Comparison of ENCODE assay signal across 8 mouse cellular contexts in genomic region chr15:79074446-79074845, GRCm38 (mm10). TPM values are rescaled to one million over a fixed set of nuclear protein-coding genes. Genes with fewer than 3 reads are reported as not detected.
DNase-seq lines count a peak whose midpoint lies in the region; ATAC-seq and TF ChIP-seq lines count a peak whose summit lies in the region.

No protein-coding gene starts in this region.

- peak overlapping the region; percentile 70 for H3K4me2 ChIP-seq in embryonic facial prominence, embryonic 14.5 days (ENCODE audit: low read depth, low read length)
- H3K4me2 ChIP-seq in intestine, embryonic 16.5 days (ENCODE audit: low read depth, low read length) = peak overlapping the region; percentile 69
- H3K4me2 ChIP-seq in neural tube, embryonic 12.5 days (replicated peaks) = peak overlapping the region; percentile 93

- no peak for DNase-seq in layer of hippocampus, adult 2 months (ENCODE audit: low spot score in 2 of 2)
- no peak for DNase-seq in layer of hippocampus, postnatal 14 days (ENCODE audit: low spot score in 2 of 2)
- no peak for DNase-seq in embryonic facial prominence, embryonic 14.5 days (ENCODE audit: low spot score)
- no peak for DNase-seq in left cerebral cortex, adult 18-20 months (ENCODE audit: low spot score in 2 of 2)
- DNase-seq in cerebellum, postnatal 25 days = no peak
- no peak for DNase-seq in cerebellum, adult 8-10 months

- peak overlapping the region; percentile 91 for H3K27ac ChIP-seq in layer of hippocampus, adult 2 months
- H3K27ac ChIP-seq in embryonic facial prominence, embryonic 14.5 days (replicated peaks; ENCODE audit: low read depth, low read length) = peak overlapping the region; percentile 78
- H3K27ac ChIP-seq in intestine, embryonic 16.5 days (ENCODE audit: low read length) = peak overlapping the region; percentile 92; the same call in 1 of the 2 replicates
- no peak overlapping the region for H3K27ac ChIP-seq in neural tube, embryonic 12.5 days

- ATAC-seq in embryonic facial prominence, embryonic 14.5 days (ENCODE audit: low read depth) = no peak
- no peak for ATAC-seq in intestine, embryonic 16.5 days
- no peak for ATAC-seq in neural tube, embryonic 12.5 days (ENCODE audit: low FRiP score, low read depth)

- H3K4me3 ChIP-seq in layer of hippocampus, adult 2 months = peak overlapping the region; percentile 86
- H3K4me3 ChIP-seq in embryonic facial prominence, embryonic 14.5 days (ENCODE audit: low read depth, low read length) = peak overlapping the region; percentile 76
- H3K4me3 ChIP-seq in intestine, embryonic 16.5 days (ENCODE audit: low read length) = peak overlapping the region; percentile 92
- H3K4me3 ChIP-seq in neural tube, embryonic 12.5 days = peak overlapping the region; percentile 90

- H3K4me1 ChIP-seq in embryonic facial prominence, embryonic 14.5 days (ENCODE audit: control insufficient read depth, insufficient read depth, low read length) = peaks cover 10% of the 10 kb centered on the region
- peaks cover 14% of the 10 kb centered on the region for H3K4me1 ChIP-seq in intestine, embryonic 16.5 days (ENCODE audit: control insufficient read depth, insufficient read depth, low read length)
- peaks cover 12% of the 10 kb centered on the region for H3K4me1 ChIP-seq in neural tube, embryonic 12.5 days

- peaks cover 33% of the 10 kb centered on the region for H3K36me3 ChIP-seq in embryonic facial prominence, embryonic 14.5 days (ENCODE audit: control insufficient read depth, insufficient read depth, low read length)
- peaks cover 6% of the 10 kb centered on the region for H3K36me3 ChIP-seq in intestine, embryonic 16.5 days (ENCODE audit: control insufficient read depth, insufficient read depth, low read length)
- H3K36me3 ChIP-seq in neural tube, embryonic 12.5 days = peaks cover 31% of the 10 kb centered on the region

- H3K9ac ChIP-seq in embryonic facial prominence, embryonic 14.5 days (ENCODE audit: low read depth, low read length) = peak overlapping the region; percentile 82
- peak overlapping the region; percentile 71 for H3K9ac ChIP-seq in intestine, embryonic 16.5 days (ENCODE audit: low read depth, low read length)
- peak overlapping the region; percentile 80; the same call in 1 of the 2 replicates for H3K9ac ChIP-seq in neural tube, embryonic 12.5 days

- H3K9me3 ChIP-seq in embryonic facial prominence, embryonic 14.5 days (ENCODE audit: control insufficient read depth, low read length) = no peaks in the 10 kb centered on the region
- no peaks in the 10 kb centered on the region for H3K9me3 ChIP-seq in intestine, embryonic 16.5 days (ENCODE audit: control insufficient read depth, low read length)
- no peaks in the 10 kb centered on the region for H3K9me3 ChIP-seq in neural tube, embryonic 12.5 days

- no peak for TF ChIP-seq CTCF in layer of hippocampus, adult 2 months (conservative IDR thresholded peaks at IDR 0.05)

- no peaks in the 10 kb centered on the region for H3K27me3 ChIP-seq in embryonic facial prominence, embryonic 14.5 days (replicated peaks; ENCODE audit: control insufficient read depth, insufficient read depth, low read length)
- no peaks in the 10 kb centered on the region for H3K27me3 ChIP-seq in intestine, embryonic 16.5 days (replicated peaks; ENCODE audit: control insufficient read depth, insufficient read depth, low read length)
- H3K27me3 ChIP-seq in neural tube, embryonic 12.5 days (replicated peaks) = no peaks in the 10 kb centered on the region

- WGBS in embryonic facial prominence, embryonic 14.5 days = 37% methylated on average over 10 of the region's 10 CpGs
- 34% methylated on average over 10 of the region's 10 CpGs for WGBS in intestine, embryonic 16.5 days
- WGBS in neural tube, embryonic 12.5 days = 42% methylated on average over 10 of the region's 10 CpGs

RNA-seq across cellular contexts. Expression of gene Eif3l, which starts 0.5 kb away (rescaled TPM):
- 10 to 100 TPM; 68.9 to 69.5 TPM for total RNA-seq in layer of hippocampus, adult 2 months (2021)
- 10 to 100 TPM; 82.2 to 83.1 TPM for total RNA-seq in layer of hippocampus, postnatal 14 days (2021)
- 197 and 220 TPM in 2 replicates for polyA plus RNA-seq in embryonic facial prominence, embryonic 14.5 days (2014; fragmentation: Nextera tagmentation; extraction: Ambion mirVana)
- 221 and 238 TPM in 2 replicates for polyA plus RNA-seq in intestine, embryonic 16.5 days (2015; fragmentation: Nextera tagmentation; extraction: Ambion mirVana)
- 197 and 205 TPM in 2 replicates for polyA plus RNA-seq in neural tube, embryonic 12.5 days (2016; fragmentation: Nextera tagmentation; extraction: Ambion mirVana)
- 10 to 100 TPM; 66.5 to 68.2 TPM for total RNA-seq in left cerebral cortex, adult 18-20 months (2021)

RNA-seq across cellular contexts. Expression of gene Ankrd54, which starts 11.8 kb away (rescaled TPM):
- 10 to 100 TPM; 17.4 to 19.5 TPM for total RNA-seq in layer of hippocampus, adult 2 months (2021)
- 10 to 100 TPM; 18.9 to 19.0 TPM for total RNA-seq in layer of hippocampus, postnatal 14 days (2021)
- polyA plus RNA-seq in embryonic facial prominence, embryonic 14.5 days (2014; fragmentation: Nextera tagmentation; extraction: Ambion mirVana) = 42.6 and 43.6 TPM in 2 replicates
- polyA plus RNA-seq in intestine, embryonic 16.5 days (2015; fragmentation: Nextera tagmentation; extraction: Ambion mirVana) = 56.4 and 57.5 TPM in 2 replicates
- 62.5 and 64.2 TPM in 2 replicates for polyA plus RNA-seq in neural tube, embryonic 12.5 days (2016; fragmentation: Nextera tagmentation; extraction: Ambion mirVana)
- total RNA-seq in left cerebral cortex, adult 18-20 months (2021) = 10 to 100 TPM; 17.8 to 24.9 TPM

RNA-seq across cellular contexts. Expression of gene Galr3, which starts 32.8 kb away (rescaled TPM):
- under 1 TPM in 1 of 2 experiments, not detected in 1; 0.39 TPM for total RNA-seq in layer of hippocampus, adult 2 months (2021)
- under 1 TPM in 1 of 2 experiments, not detected in 1; 0.72 TPM for total RNA-seq in layer of hippocampus, postnatal 14 days (2021)
- not detected in 2 replicates for polyA plus RNA-seq in embryonic facial prominence, embryonic 14.5 days (2014; fragmentation: Nextera tagmentation; extraction: Ambion mirVana)
- 1.8 and 2.3 TPM in 2 replicates for polyA plus RNA-seq in intestine, embryonic 16.5 days (2015; fragmentation: Nextera tagmentation; extraction: Ambion mirVana)
- not detected in 2 replicates for polyA plus RNA-seq in neural tube, embryonic 12.5 days (2016; fragmentation: Nextera tagmentation; extraction: Ambion mirVana)
- under 1 TPM; 0.82 to 0.98 TPM for total RNA-seq in left cerebral cortex, adult 18-20 months (2021)

RNA-seq across cellular contexts. Expression of gene Micall1, which starts 34.3 kb away (rescaled TPM):
- 10 to 100 TPM; 31.4 to 35.3 TPM for total RNA-seq in layer of hippocampus, adult 2 months (2021)
- total RNA-seq in layer of hippocampus, postnatal 14 days (2021) = 10 to 100 TPM; 36.5 to 39.3 TPM
- 10.5 and 10.8 TPM in 2 replicates for polyA plus RNA-seq in embryonic facial prominence, embryonic 14.5 days (2014; fragmentation: Nextera tagmentation; extraction: Ambion mirVana)
- polyA plus RNA-seq in intestine, embryonic 16.5 days (2015; fragmentation: Nextera tagmentation; extraction: Ambion mirVana) = 5.2 and 6.3 TPM in 2 replicates
- 12.0 and 12.5 TPM in 2 replicates for polyA plus RNA-seq in neural tube, embryonic 12.5 days (2016; fragmentation: Nextera tagmentation; extraction: Ambion mirVana)
- 10 to 100 TPM; 22.2 to 26.8 TPM for total RNA-seq in left cerebral cortex, adult 18-20 months (2021)

RNA-seq across cellular contexts. Expression of gene H1f0, which starts 46.2 kb away (rescaled TPM):
- 10 to 100 TPM; 86.3 to 89.0 TPM for total RNA-seq in layer of hippocampus, adult 2 months (2021)
- 10 to 100 TPM; 88.8 to 94.3 TPM for total RNA-seq in layer of hippocampus, postnatal 14 days (2021)
- polyA plus RNA-seq in embryonic facial prominence, embryonic 14.5 days (2014; fragmentation: Nextera tagmentation; extraction: Ambion mirVana) = 168 and 202 TPM in 2 replicates
- polyA plus RNA-seq in intestine, embryonic 16.5 days (2015; fragmentation: Nextera tagmentation; extraction: Ambion mirVana) = 438 and 456 TPM in 2 replicates
- 487 and 528 TPM in 2 replicates for polyA plus RNA-seq in neural tube, embryonic 12.5 days (2016; fragmentation: Nextera tagmentation; extraction: Ambion mirVana)
- 10 to 100 TPM; 79.6 to 93.8 TPM for total RNA-seq in left cerebral cortex, adult 18-20 months (2021)
